Mouse (Mus musculus) adrenal gland, postnatal 4 days (tissue): ENCODE measurements around the gene Olfr643. TPM values are rescaled to one million over a fixed set of nuclear protein-coding genes. Genes with fewer than 3 reads are reported as not detected.

Experiments used
- DNase-seq, 2 experiments: peaks; one replicate each; pipeline ENCODE4 v3.0.0; 2021 to 2022; ENCODE audit warnings: low spot score in 2 of 2, mixed read lengths in 2 of 2
- long read RNA-seq, 2 experiments: library from polyadenylated mRNA; stranded (forward); transcript quantifications; one replicate each; pipeline ENCODE4 v2.0.0; 2021
- total RNA-seq, 2 experiments: library from RNA; stranded (reverse); gene quantifications; 2 replicates each; pipeline ENCODE4 v1.2.3; 2021

The Olfr643 gene
- total RNA-seq, result not detected
- long read RNA-seq, experiment 1, result 0 reads
- long read RNA-seq, experiment 2, result 0 reads

DNA sequence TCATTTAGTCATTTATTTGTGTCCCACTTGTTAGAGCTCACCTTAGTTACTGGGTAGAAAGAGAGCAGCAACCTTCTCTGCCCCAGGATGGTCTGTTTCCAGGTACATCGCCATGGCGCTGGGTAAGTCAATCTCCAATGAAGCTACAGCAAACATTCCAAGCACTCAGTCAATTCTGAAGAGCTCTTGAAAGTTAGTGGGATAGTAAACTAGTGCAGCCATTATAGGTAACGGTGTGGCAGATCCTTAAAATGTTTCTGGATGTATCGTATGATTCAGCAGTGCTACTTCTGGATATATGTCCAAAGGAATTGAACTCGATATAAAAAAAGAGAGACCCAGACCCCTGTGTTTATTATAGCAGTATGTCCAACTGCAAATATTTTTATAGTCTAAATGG, at the start of gene Olfr643:
Gene Olfr643 (minus strand): TSS at position 101 of the 400 bp plus-strand sequence.
- no peak for DNase-seq

DNA sequence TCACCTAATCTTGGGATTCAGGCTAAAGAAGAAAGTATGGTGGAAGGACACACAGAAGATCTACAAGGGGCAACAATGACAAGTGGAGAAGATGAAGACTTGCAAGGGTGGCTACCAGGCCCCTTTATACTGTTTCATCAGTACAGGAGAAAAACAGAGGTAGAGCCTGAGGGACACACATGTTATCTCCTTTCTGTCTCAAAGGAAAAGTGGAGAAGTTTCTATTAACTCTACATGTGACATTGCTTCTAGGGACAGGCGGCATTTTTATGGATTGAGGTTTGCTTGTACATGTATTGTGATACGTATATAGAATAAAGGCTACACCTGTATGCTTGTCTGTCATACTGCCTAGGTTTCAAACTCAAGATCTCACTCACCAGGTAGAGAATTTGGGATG, 46.1 kb upstream of the Olfr643 start, which contains the start of gene Olfr648:
Gene Olfr648 (minus strand): TSS at position 101 of the 400 bp plus-strand sequence.
- no peak for DNase-seq

DNA sequence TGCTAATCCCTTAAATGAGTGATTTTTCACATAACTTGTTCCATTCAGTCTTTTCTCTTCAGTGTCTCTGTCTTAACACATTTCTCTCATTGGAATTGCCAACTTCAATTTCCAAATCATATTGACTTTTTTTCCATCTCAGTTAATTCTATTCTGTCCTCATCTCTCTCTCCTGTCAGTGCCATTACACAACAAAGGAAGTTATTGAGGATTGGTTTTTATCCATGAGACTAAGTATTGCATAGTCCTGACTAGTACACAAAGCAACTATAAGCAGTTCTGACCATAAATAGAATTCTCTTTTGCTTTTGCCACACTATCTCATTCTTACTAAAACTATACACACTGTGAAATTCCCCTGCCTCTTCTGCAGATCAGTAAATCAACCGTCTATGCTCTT, 41.9 kb upstream of the Olfr643 start:
- no peak for DNase-seq

- no peak for DNase-seq
Measured at GRCm38 (mm10) chr7:104178422-104179054, 41.3 kb upstream of the Olfr643 start.

DNA sequence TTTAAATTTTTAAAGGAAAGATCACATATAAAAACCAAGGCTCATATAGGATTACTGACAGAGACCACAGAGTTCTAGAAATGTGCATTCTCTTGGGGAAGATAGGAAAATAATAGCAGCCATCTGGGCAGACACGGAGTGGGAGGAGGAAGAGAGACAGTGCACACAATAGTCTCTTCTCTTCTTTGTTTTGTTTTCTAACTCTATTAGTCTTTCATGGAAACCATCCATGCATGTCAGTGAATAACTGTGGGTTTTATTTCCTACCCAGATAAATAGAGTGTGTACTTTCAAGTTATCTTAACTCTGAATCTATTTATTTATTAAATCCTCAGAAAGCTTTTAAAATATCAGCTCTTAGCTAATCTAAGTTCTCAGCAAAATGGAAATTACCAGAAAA, 37.9 kb upstream of the Olfr643 start:
- DNase-seq, result no peak

GRCm38 (mm10) chr7:104169634-104170204, 32.5 kb upstream of the Olfr643 start:
- no peak for DNase-seq

GRCm38 (mm10) chr7:104167105-104167504, 29.9 kb upstream of the Olfr643 start:
- DNase-seq, result no peak

- no peak for DNase-seq
Measured at GRCm38 (mm10) chr7:104150456-104150855, 13.3 kb upstream of the Olfr643 start, which contains the start of gene Ubqlnl. Ubqlnl (minus strand) TSS chr7:104150556.

- no peak for DNase-seq
Measured at GRCm38 (mm10) chr7:104143179-104143578, 6.0 kb upstream of the Olfr643 start, which contains the start of gene Ubqln3. Ubqln3 (minus strand) TSS chr7:104143279.

DNA sequence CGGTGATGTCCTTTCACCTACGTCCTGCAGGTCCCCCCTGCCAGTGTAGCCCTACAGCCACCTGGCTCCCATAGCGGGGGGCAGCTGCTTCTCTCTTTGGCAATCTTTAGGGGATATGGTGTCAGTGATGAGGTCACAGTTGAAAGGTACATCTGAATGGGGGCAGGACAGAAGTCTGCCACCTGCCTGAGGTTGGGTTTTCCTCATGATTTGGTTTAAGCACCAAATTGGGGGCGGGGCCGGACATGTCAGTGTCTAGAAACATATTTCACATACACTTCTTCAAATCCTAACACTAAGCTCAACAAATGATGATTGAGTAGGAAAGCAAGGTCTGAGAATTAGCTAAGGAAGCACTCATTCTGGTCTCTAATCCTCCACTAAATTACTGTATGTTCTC, 7.5 kb downstream of the Olfr643 start, which contains the start of gene Ubqln5:
Gene Ubqln5 (minus strand): TSS at position 101 of the 400 bp plus-strand sequence.
- no peak for DNase-seq

GRCm38 (mm10) chr7:104104757-104104972, 32.5 kb downstream of the Olfr643 start, which contains the start of gene Olfr646:
Olfr646 (plus strand) TSS chr7:104104873.
- no peak for DNase-seq

DNA sequence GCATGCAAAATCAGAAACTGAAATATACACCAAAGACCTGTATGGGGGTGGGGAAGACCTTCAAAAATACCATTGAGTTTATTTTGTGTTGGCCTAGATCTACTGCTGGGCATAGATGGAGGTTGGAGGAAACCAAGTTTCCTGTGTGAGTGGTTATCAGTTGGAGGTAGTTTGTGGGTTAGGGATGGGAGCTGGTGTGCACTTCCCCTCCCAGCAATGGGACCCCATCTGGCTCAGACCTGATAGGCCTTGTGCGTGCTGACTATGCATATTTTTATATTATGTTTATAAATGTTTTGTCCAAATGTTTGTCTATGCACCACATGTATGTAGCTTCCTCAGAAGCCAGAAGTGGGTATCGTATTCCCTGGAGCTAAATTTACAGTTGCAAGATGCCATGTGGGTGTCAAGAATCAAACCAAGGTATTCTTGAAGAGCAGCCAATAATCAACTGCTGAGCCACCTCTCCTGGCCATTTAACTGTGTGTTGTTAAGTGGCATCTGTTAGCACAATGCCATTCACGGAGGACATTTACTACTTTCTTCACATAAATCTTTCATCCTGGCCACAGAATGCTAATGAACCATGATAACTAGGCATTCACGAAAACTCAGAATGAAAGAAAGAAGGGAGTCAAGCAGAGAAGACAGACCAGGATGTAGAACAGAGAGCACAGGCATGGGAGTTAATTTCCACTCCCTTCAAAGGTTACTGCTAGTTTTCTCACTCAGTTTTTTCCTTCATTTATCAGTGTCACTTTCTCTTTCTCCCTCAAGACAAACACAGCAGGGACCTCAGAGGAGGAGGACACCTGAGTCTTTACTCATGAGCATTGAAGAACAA, 33.1 kb downstream of the Olfr643 start:
- no peak for DNase-seq

GRCm38 (mm10) chr7:104085365-104085764, 51.8 kb downstream of the Olfr643 start, which contains the start of gene Olfr645:
Olfr645 (minus strand) TSS chr7:104085465.
- DNase-seq, result no peak

GRCm38 (mm10) chr7:104071769-104072168, 65.4 kb downstream of the Olfr643 start, which contains the start of gene Olfr644:
Olfr644 (minus strand) TSS chr7:104071869.
- no peak for DNase-seq

- no peak for DNase-seq
Measured at GRCm38 (mm10) chr7:104061345-104061744, 75.9 kb downstream of the Olfr643 start, which contains the start of gene 4930516K23Rik. 4930516K23Rik (minus strand) TSS chr7:104061445.

- DNase-seq, result no peak
Measured at GRCm38 (mm10) chr7:104059215-104059614, 78.0 kb downstream of the Olfr643 start.

DNA sequence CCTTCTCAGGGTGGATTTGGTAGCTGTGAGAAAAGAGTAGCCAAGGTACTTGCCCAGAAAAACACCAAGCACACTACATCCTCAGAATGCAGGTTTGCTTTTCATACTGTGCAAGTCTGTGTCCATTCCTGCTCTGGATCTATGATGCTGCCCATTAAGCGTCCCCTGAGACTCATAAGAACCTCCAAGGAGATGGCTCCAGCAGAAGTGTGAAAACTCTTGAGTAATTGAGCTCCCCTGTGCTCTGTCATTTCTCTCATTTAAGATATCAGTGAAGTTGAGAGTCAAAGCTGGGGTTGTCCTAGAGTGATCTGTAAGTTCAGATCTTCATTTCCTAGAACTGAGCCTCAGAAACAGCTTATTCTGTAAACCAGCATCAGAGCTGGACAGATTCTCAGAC, 84.6 kb downstream of the Olfr643 start, which contains the start of gene Olfr642:
Gene Olfr642 (minus strand): TSS at position 101 of the 400 bp plus-strand sequence.
- DNase-seq, result no peak

DNA sequence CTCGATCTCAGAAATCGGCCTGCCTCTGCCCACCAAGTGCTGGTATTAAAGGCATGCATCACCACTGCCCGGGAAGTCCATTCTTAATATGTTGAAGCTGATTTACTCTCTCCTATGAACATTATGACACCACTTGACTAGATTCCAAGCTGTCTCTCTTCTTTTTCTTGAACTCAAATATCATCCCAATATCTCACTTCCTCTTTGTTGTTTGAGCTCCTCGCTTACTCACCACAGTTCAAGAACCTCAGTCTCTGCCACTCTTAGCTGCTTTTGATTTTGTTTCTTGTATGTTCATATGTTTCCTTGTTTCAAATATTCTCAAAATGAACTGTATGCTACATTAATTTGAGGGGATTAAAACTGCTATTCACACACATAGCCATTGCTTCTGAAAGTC, 86.5 kb downstream of the Olfr643 start:
- no peak for DNase-seq

- no peak for DNase-seq
Measured at GRCm38 (mm10) chr7:104035145-104035544, 102.1 kb downstream of the Olfr643 start, which contains the start of gene Olfr641. Olfr641 (plus strand) TSS chr7:104035445.

DNA sequence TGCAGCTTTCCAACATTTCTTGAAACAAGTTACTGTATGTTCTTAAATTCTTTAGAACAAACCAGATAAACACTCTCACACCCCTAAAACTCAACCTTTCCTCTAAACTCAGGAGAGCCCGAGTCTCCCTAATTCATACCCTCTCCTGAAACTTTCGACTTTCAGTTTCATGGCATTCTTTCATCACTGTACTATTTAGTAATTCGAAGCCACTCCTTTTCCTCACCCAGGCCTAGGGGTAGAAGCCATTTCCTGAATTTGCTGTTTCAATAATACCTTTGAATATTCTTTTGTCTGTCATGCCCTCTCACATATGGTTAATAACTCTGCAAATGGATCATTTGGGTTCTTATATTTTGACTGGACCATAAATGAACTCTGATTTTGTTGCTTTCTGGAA, 110.2 kb downstream of the Olfr643 start:
- no peak for DNase-seq

DNA sequence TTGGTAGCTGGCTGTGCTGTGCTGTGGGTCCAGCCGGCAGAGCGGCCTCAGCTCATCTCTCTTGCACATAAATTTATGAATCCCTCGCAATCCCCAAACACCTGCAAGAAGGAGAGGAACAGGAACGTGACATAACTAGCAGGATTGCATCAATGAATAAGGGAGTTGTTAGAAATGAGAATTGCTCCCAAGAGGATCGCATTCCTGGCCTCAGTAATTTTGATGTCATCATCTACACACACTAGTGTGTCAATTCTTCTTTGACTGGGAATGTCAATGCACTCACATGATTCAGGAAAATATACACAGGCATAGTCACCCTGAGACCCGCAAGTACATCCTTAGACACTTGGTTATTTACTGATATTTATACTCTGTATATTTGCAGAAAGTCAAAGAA, 111.7 kb downstream of the Olfr643 start, which contains the start of gene Olfr640:
Gene Olfr640 (minus strand): TSS at position 101 of the 400 bp plus-strand sequence.
- no peak for DNase-seq
